Mouse (Mus musculus): Measurements from ENCODE around the gene Cd27.
"Not testable (repeated sequence)": the region's sequence is repeated elsewhere in the genome, so short reads cannot be mapped to it uniquely, and the experiment has no call there.

Cd27 gene

GRCm38 (mm10) chr6:125236782-125237181 lies at the start of gene Cd27:
Gene Cd27 (minus strand): TSS chr6:125237010.
- no peak for DNase-seq (ENCODE audit: low read depth, low spot score)

DNA sequence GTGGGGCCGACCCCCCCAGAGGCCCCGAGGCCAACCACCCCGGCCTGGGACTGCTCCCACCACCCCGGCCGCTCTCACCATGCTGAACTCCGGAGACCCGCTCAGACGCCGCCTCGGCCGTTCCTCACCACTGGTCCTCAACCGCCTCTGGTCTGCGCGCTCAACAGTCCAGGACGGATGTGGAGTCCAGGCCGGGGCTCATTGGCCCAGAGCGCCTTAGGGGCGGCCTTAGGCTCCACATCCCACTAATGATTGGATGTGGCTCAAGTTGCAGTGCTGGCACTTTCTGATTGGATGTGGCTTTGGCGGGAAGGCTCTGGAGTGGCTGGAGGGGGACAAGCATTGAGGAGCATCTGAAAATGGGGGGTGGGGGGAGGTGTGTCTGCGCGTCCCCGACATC lies 49.1 kb upstream of the Cd27 start, which contains the start of gene Tuba3a:
Gene Tuba3a, minus strand, starts transcription at position 153 of the 400 bp plus-strand sequence.
- no peak for DNase-seq (ENCODE audit: low read depth, low spot score)

DNA sequence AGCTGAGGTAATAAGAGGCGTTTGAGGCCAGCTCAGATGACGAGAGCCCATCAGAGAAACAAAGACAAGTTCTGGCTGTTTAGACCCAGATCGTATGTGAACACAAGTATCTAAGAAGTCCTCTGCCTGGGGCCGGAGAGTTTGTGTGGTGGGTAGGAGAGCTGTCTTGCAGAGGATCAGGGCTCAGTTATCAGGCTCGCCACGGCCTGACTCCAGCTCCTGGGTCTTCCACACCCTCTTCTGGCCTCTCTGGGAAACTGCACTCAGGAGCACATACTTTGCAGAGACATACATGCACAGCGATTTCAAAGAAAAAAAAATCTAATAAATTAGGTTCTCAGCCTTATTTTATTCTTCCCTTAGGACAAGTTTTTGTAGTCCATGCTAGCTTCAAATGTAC lies 47.9 kb upstream of the Cd27 start:
- DNase-seq (ENCODE audit: low read depth, low spot score), result no peak

DNA sequence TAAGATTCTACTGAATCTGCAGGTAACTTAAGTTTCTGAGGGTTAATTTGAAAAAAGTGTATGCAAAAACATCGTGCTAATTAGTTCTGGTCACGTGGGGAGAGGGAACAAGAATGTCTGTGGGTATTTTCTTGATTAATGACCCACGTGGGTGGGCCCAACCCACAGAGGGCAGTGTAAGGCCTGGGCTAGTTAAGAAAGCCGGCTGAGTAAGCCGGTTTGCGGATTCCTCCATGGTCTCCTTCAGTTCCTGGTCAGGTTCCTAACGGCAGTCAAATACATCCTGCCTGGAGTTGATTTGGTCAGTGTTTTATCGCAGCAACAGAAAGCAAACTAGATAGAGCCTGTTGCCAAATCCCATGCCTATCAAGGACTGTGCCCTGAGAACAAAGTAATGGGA lies 47.4 kb upstream of the Cd27 start:
- no peak for DNase-seq (ENCODE audit: low read depth, low spot score)

DNA sequence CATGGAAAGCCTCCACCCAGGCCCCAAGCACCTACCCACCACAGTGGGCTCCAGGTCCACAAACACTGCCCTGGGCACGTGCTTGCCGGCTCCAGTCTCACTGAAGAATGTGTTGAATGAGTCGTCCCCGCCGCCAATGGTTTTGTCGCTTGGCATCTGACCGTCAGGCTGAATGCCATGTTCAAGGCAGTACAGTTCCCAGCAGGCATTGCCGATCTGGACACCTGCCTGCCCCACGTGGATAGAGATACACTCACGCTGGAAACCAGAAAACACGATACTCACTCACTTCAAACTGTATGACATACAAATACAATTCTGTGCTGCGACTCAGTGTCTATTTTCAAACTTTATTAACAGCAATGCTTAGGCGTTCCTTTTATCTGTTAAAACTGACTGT lies 45.9 kb upstream of the Cd27 start:
- DNase-seq (ENCODE audit: low read depth, low spot score), result not testable (repeated sequence)

GRCm38 (mm10) chr6:125279729-125280128 lies 42.9 kb upstream of the Cd27 start:
- DNase-seq (ENCODE audit: low read depth, low spot score), result no peak

- peak; percentile 8 for DNase-seq (ENCODE audit: low read depth, low spot score)
Observed at GRCm38 (mm10) chr6:125274841-125275563, 38.2 kb upstream of the Cd27 start.

DNA sequence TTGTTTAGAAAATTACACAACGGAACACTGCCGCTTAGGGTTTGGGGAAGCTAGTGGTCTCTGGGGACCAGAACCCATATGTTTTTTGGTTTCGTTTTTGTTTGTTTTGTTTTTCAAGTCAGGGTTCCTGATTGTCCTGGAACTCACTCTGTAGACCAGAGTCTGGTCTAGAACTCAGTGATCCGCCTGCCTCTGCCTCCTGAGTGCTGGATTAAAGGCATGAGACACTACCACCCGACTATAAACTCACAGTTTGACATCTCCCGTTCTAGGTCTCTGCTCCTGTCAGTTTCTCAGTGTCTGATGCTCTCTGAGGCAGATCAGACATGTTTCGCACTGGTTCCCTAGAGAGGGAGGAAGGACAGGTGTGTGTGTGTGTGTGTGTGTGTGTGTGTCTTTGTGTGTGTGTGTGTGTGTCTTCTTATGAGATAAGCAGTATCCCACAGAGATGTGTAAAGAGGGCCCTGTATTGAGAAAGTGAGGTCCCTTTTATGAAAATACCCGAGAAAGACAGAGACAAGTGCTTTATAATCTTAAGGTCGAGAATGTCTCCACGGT lies 35.5 kb upstream of the Cd27 start:
- DNase-seq (ENCODE audit: low read depth, low spot score), result no peak

- peak; percentile 72 for DNase-seq (ENCODE audit: low read depth, low spot score)
Observed at GRCm38 (mm10) chr6:125271455-125272227, 34.8 kb upstream of the Cd27 start.

DNA sequence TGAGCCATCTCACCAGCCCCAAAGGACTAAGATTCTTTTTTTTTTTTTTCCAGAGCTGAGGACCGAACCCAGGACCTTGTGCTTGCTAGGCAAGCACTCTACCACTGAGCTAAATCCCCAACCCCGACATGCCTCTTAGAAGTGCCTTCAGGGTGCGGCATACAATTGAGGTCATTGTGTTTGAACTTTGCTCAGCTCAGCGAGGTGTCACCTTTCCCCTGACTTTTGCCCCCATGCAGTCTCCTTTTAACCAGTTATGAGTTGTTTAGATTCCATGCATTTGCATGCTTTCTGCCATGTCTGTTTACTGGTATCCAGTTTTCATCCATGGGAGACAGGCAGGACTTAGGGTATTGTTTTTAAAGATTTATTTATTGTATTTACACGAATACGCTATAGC lies 32.0 kb upstream of the Cd27 start:
- no peak for DNase-seq (ENCODE audit: low read depth, low spot score)

- DNase-seq (ENCODE audit: low read depth, low spot score), result no peak
Observed at GRCm38 (mm10) chr6:125267469-125267868, 30.7 kb upstream of the Cd27 start.

- DNase-seq (ENCODE audit: low read depth, low spot score), result not testable (repeated sequence)
Observed at GRCm38 (mm10) chr6:125266600-125266999, 29.8 kb upstream of the Cd27 start.

DNA sequence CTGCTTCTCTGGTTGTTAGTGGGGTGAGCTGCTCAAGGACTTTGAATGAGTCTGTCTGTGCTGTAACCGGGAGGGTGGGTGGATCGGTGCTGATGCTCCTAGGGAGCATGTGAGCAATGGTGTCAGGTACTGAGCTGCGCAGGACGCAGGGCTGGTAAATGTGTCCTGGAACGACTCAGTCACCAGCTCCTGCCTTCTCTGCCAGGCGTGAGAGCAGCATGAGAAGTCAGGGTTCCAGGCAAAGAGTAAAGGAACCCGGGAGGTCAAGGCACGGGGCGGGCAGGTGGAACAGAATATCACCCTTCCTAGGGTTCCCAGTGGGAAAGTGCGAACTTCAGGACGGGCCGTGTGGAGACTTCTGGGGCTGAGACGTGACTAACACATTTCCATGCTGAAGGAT lies 29.3 kb upstream of the Cd27 start:
- DNase-seq (ENCODE audit: low read depth, low spot score), result no peak

DNA sequence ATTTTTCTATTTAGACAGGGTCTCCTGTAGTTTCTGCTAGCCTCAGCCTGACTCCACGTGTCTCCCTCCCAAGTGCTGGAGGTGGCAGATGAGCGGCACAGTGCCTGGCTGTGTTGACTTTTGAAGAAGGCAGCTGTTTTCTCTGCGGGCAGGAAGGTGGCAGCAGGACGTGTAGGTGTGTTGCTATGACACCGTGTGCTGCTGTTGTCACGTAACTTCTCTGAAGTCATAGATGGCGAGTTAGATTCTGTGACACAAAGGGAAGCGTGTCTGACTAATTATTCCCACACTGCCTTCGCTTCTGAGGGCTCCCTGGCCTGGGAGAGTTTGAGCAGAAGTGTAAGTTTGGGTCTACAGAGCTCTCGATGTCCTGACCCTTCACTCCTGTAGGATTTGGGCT lies 28.4 kb upstream of the Cd27 start:
- no peak for DNase-seq (ENCODE audit: low read depth, low spot score)

DNA sequence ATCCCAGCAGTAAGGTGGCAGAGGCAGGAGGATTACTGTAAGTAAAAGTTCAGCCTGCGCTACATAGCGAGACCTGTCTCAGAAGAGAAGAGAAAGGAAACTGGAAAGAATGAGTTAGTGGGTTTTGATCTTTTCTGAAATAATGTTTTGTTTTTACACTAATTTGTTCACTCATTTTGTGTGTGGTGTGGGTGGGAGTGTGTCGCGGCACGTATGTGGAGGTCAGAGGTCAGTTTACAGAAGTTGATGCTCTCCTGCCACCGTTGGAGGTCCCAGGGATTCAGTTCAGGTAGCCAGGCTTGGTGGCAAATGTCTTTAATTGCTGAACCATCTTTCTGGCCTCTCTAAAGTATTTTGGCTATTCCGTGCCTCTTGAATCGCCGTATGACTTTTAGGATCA lies 27.4 kb upstream of the Cd27 start:
- DNase-seq (ENCODE audit: low read depth, low spot score), result no peak

GRCm38 (mm10) chr6:125260006-125260555 lies 23.3 kb upstream of the Cd27 start:
- no peak for DNase-seq (ENCODE audit: low read depth, low spot score)

DNA sequence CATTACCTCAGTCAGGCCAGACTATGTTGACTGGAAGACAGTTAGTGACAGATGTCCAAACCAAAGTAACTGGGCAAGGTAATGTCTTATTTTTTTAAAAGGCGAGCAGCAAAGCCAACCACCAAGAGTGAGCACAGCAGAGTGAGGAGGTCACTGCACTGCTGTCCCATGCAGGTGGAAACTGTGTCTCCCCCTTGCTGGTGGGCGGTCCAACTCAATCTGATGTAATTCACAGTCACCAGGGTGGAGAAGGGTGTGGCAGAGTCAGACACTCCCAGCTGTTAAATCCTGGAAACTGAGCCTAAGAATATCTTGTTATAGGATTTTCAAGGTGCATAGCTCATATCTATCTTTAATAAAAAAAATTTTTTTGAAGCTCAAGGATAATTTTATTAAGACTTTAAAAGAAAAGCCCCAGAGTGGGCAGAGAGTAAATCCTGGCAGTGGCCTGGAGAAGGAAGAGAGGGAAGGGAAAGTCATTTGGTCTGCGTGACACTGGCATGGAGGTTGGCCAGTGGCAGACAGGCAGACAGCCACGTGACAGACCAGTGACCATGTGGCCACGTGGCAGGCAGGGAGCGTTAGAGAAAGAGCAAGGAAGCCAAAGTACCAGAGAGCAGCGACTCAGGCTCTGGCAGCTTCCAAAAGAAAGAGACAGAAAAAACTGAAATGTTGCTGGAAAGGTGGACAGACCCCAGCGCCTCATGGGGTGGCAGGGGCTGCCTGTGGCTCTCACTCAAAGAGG lies 19.6 kb upstream of the Cd27 start:
- no peak for DNase-seq (ENCODE audit: low read depth, low spot score)

- no peak for DNase-seq (ENCODE audit: low read depth, low spot score)
Observed at GRCm38 (mm10) chr6:125255516-125256044, 18.8 kb upstream of the Cd27 start.

GRCm38 (mm10) chr6:125253863-125254715 lies 17.3 kb upstream of the Cd27 start:
- DNase-seq (ENCODE audit: low read depth, low spot score), result no peak

DNA sequence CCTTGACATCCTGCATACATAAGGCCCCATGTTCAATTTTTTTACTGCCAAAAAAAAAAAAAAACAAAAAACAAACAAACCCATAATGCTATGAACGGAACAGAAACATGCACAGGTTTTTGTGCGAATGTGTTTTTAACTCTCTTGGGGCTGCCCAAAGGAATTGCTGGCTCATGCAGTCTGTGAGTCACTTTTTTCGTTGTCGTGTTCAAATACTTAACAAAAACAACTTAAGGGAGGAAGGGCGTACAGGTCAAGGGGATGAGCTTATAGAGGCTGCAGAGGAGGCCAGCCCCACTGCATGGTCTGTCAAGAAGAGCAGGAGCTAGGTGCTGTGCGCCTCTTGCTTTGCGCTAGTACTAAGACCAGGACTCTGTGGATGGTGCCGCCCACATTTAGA lies 15.9 kb upstream of the Cd27 start:
- no peak for DNase-seq (ENCODE audit: low read depth, low spot score)

DNA sequence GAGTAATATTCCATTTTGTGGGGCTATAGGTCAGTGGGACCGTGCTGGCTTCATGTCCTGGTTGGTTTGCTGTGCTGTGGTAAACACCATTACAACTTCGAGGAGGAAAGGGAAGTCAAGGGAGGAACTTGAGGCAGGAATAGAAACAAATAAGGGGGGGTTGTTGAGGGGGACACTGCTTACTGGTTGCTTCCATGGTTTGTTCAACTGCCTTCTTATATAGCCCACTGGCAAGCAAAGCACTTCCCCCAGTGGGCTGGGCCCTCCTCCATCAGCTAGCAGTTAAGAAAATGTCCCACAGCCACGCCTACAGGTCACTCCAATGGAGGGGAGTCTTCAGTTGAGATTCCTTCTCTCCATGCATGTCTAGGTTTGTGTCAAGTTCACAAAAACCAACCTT lies 15.5 kb upstream of the Cd27 start:
- no peak for DNase-seq (ENCODE audit: low read depth, low spot score)

All from retina, adult 2 months (tissue).